Mouse (Mus musculus) liver, embryonic 16.5 days (tissue): Measurements from ENCODE around the gene Kcnip2. TPM values are rescaled to one million over a fixed set of nuclear protein-coding genes. Genes with fewer than 3 reads are reported as not detected.
"Not testable (repeated sequence)": the region's sequence is repeated elsewhere in the genome, so short reads cannot be mapped to it uniquely, and the experiment has no call there.

ENCODE experiments used
- ATAC-seq: fragments of 200-750 bp; cut with Nextera tagmentation; 2 replicates; pipeline ENCODE4 v1.8.0; 2017; ENCODE audit warnings: low read depth, mild to moderate bottlenecking, moderate number of reproducible peaks, moderate library complexity
- H3K27ac ChIP-seq: fragments of 300-500 bp; sonication (generic); 2 replicates; pipeline ENCODE4 v1.5.1; 2014; ENCODE audit warnings: mild to moderate bottlenecking, low read length
- H3K27me3 ChIP-seq: fragments of 300-500 bp; sonication (generic); 2 replicates; pipeline ENCODE4 v1.6.1; 2014; ENCODE audit warnings: low read depth, low read length, mixed read lengths; ENCODE audit not compliant: control insufficient read depth, insufficient read depth
- H3K36me3 ChIP-seq: fragments of 300-500 bp; sonication (generic); 2 replicates; pipeline ENCODE4 v1.6.1; 2014; ENCODE audit warnings: mild to moderate bottlenecking; ENCODE audit not compliant: control insufficient read depth, insufficient read depth
- H3K4me1 ChIP-seq: fragments of 300-500 bp; sonication (generic); 2 replicates; pipeline ENCODE4 v1.6.1; 2014; ENCODE audit warnings: low read depth, low read length, mixed read lengths; ENCODE audit not compliant: control insufficient read depth
- H3K4me2 ChIP-seq: fragments of 300-500 bp; sonication (generic); 2 replicates; pipeline ENCODE4 v1.6.1; 2014; ENCODE audit warnings: low read depth, low read length, mixed read lengths
- H3K4me3 ChIP-seq: fragments of 300-500 bp; sonication (generic); 2 replicates; pipeline ENCODE4 v1.5.1; 2014; ENCODE audit warnings: low read depth, mild to moderate bottlenecking, low read length
- H3K9ac ChIP-seq: fragments of 300-500 bp; sonication (generic); 2 replicates; pipeline ENCODE4 v1.6.1; 2014; ENCODE audit warnings: low read depth, low read length
- H3K9me3 ChIP-seq: fragments of 300-500 bp; sonication (generic); replicated peaks from 2 replicates; pipeline ENCODE4 v1.6.1; 2016; ENCODE audit warnings: low read length; ENCODE audit not compliant: control insufficient read depth
- WGBS: fragments of 180-500 bp; shearing (Covaris S2); extraction: QIAGEN DNeasy Blood & Tissue Kit; methylation state at CpG from one replicate; pipeline ENCODE4 v1.1.7; 2014; ENCODE audit not compliant: insufficient replicate concordance; 5-methylcytosine and 5-hydroxymethylcytosine counted together
- polyA plus RNA-seq: library from polyadenylated mRNA; unstranded; fragments of >200 nt; fragmentation: Nextera tagmentation; extraction: Ambion mirVana; gene quantifications from 2 replicates; pipeline ENCODE4 v1.2.1, GENCODE M21; 2015

The Kcnip2 gene
- polyA plus RNA-seq, 1 experiment from 2014 or later, result 2.2 TPM

DNA sequence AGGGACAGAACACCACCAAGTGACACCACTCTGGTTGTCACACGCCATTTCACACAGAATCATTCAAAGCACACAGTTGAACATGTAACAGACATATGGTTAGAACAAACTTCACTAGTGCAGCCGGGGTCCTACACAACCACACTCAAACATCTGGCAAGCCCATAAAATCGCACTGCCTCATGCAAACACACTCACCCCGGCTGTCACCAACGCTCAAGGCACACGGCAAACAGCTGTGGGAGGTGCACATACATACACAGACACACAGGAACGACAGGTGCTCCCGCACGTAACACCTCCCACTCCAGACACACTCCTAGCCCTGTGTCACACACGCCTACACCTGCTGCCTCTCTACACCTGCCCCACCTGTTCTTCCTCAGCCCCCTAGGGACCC is 691 bp downstream of the Kcnip2 start:
- H3K4me2 ChIP-seq, result no peak overlapping the region; the same call in 1 of the 2 replicates
- 61% methylated on average over 10 of the region's 10 CpGs for WGBS

DNA sequence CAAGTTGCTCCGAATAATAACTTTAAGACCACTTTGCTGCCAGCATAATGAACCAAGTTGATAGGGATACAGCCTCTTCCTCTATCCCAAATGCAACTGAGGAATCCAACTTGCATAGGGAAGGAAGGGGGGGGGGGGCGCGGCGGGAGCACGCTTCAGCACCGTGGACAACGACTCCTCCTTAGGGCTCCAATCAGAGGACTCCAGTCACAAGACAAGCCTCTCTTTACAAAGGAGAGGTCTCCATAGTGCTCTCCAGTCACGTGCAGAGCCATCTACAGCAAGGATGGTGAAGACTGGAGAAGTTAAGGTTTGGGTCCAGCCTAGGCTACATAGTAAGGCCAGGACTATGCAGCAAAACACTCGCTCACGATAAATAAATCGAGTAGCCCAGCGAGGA is 2.1 kb downstream of the Kcnip2 start:
- 14% methylated on average over 12 of the region's 12 CpGs for WGBS
- Histone ChIP-seq H3K27ac (no peak overlapping the region), H3K4me3 (no peak overlapping the region), H3K36me3 (no peaks in the 10 kb centered on the region), H3K9me3 (no peaks in the 10 kb centered on the region), H3K9ac (no peak overlapping the region), H3K4me1 (peaks cover 18% of the 10 kb centered on the region), H3K4me2 (no peak overlapping the region), H3K27me3 (peaks cover 42% of the 10 kb centered on the region)
- no peak for ATAC-seq

More for the DNA sequence above, 691 bp downstream of the Kcnip2 start:
- no peak for ATAC-seq
- no peaks in the 10 kb centered on the region for H3K36me3 ChIP-seq
- no peaks in the 10 kb centered on the region for H3K9me3 ChIP-seq
- peaks cover 18% of the 10 kb centered on the region for H3K4me1 ChIP-seq
- no peak overlapping the region; the same call in 1 of the 2 replicates for H3K4me3 ChIP-seq
- H3K9ac ChIP-seq, result no peak overlapping the region
- H3K27ac ChIP-seq, result no peak overlapping the region
- peaks cover 42% of the 10 kb centered on the region for H3K27me3 ChIP-seq

DNA sequence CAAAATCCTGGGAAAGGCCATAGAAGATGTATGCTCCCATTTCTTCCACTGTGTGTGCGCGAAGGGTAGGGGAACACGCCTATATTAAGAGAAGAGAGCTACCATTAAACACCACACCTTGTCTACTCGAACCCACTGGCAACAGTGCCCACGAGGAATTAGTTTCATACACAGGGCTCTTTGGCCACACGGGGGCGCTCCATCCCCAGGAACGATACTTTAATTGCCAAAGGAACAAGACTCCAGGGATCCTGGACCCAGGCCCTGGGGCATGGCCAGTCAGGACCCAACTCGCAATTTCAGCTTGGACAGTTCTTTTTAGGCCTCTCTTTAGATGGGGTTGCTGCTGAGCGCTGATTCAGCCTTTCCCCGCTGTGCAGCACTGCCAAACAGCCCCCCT is 2.6 kb downstream of the Kcnip2 start:
- 6% methylated on average over 11 of the region's 11 CpGs for WGBS

DNA sequence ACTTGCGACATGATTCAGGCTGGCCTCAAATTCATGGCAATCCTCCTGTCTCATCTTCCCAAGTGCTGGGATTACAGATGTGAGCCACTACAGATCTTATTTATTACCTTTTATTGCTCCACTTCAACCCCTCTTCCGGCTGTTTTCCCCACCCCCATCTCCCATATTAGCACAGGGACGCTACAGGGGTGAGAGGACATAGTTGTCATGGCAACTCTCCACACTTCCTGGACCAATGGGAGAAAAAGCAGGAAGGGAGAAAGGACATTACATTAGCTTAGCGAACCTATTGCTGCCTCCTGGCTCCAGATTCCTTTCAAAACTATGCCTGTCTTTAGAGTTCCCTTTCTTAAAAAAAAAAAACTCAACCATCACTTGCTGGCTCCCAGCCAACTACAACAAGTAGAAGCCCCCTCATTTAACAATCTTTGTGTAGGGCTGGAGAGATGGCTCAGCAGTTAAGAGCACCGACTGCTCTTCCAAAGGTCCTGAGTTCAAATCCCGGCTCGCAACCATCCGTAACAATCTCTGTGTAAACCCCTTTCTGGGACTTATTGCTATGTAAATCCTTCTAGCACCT is 3.1 kb downstream of the Kcnip2 start:
- H3K4me2 ChIP-seq, result peak overlapping the region; percentile 75
- H3K36me3 ChIP-seq, result no peaks in the 10 kb centered on the region
- ATAC-seq, result no peak
- H3K4me1 ChIP-seq, result peaks cover 18% of the 10 kb centered on the region
- no peak overlapping the region for H3K9ac ChIP-seq
- peaks cover 42% of the 10 kb centered on the region for H3K27me3 ChIP-seq
- peak overlapping the region; percentile 42; the same call in 1 of the 2 replicates for H3K4me3 ChIP-seq
- no peak overlapping the region for H3K27ac ChIP-seq
- H3K9me3 ChIP-seq, result no peaks in the 10 kb centered on the region
- WGBS, result 17% methylated on average over 8 of the region's 8 CpGs

More for the DNA sequence above, 2.6 kb downstream of the Kcnip2 start:
- Histone ChIP-seq H3K4me2 (no peak overlapping the region), H3K9ac (no peak overlapping the region), H3K4me3 (no peak overlapping the region), H3K27me3 (peaks cover 42% of the 10 kb centered on the region), H3K9me3 (no peaks in the 10 kb centered on the region), H3K27ac (no peak overlapping the region), H3K4me1 (peaks cover 18% of the 10 kb centered on the region), H3K36me3 (no peaks in the 10 kb centered on the region)
- no peak for ATAC-seq

DNA sequence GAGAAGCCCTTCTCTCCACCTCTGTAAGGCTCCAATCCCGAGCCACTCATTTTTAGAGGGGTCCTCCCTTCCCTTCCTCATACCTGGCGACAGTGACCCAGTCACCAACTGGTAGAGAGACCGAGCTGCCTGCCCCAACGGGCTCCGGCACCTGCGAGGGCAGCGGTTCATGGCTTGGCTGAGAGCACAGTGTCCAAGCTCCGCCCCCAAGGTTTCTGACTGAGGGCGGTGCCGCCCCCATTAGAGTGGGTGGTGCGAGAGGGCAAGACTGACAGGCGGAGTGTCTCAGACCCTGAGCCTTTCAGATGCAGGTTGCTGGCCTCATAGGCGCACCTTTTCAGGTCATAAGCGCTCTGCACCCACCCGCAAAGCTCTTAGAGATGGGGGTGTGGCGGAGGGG is 3.7 kb downstream of the Kcnip2 start:
- Histone ChIP-seq H3K9ac (no peak overlapping the region), H3K36me3 (no peaks in the 10 kb centered on the region), H3K4me1 (peaks cover 18% of the 10 kb centered on the region), H3K4me2 (peak overlapping the region; percentile 75), H3K9me3 (no peaks in the 10 kb centered on the region), H3K27me3 (peaks cover 38% of the 10 kb centered on the region), H3K27ac (no peak overlapping the region), H3K4me3 (peak overlapping the region; percentile 42)
- peak; percentile 77 for ATAC-seq
- WGBS, result 1% methylated on average over 16 of the region's 16 CpGs

DNA sequence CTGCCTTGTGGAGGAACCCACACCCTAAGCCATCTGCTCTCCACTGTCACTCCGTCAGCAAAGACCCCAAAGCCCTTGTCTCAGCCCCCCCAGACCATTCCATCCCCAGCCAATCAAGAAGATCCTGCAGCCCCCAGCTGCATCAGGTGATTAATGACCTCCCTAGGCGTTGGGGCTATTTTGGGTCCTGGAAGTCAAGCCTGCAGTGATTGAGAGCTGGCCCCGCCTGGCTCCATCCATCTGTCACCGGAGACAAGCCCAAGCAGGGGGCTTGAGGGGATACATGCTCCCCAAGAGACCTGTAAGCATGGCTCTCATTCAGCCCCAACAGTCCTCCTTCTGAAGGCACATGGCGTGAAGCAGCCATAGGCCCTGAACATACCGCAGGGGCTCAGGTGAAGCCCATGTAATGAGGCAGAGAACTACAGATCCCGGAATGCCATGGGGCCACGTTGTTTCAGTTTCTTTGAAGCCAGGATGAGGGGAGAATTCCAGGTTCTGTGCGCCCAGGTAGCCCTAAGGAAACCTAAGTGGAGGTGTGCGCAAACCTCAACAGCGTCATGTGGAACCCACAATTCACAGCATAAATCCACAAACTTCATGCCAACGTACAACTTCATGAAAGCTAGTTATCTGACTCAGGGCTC is 4.7 kb downstream of the Kcnip2 start:
- Histone ChIP-seq H3K4me2 (no peak overlapping the region), H3K36me3 (no peaks in the 10 kb centered on the region), H3K9ac (no peak overlapping the region), H3K4me3 (no peak overlapping the region), H3K4me1 (peaks cover 18% of the 10 kb centered on the region), H3K9me3 (no peaks in the 10 kb centered on the region), H3K27me3 (peaks cover 29% of the 10 kb centered on the region), H3K27ac (no peak overlapping the region)
- ATAC-seq, result no peak
- WGBS, result 58% methylated on average over 12 of the region's 12 CpGs

DNA sequence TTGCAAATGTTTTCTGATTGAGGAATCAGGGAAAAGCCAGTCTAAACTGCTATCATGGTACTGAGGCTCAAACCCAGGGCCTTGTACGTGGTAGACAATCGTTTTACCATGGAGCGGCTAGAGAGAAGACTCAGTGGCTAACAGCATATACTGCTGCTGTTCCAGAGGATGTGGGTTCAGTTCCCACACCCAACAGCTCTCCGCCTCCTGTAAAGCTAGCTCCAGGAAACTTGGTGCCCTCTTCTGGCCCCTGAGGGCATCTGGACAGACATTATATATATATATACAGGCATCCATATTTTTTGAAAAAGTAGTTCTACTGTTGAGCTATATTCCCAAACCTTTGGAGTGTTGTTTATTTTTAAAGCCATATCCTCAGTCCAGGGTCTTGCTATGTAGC is 8.1 kb downstream of the Kcnip2 start:
- Histone ChIP-seq H3K9ac (no peak overlapping the region), H3K4me2 (no peak overlapping the region), H3K27ac (no peak overlapping the region), H3K4me1 (peaks cover 32% of the 10 kb centered on the region), H3K9me3 (no peaks in the 10 kb centered on the region), H3K36me3 (no peaks in the 10 kb centered on the region), H3K4me3 (no peak overlapping the region), H3K27me3 (peaks cover 4% of the 10 kb centered on the region)
- WGBS, result 68% methylated on average over 4 of the region's 4 CpGs
- no peak for ATAC-seq

DNA sequence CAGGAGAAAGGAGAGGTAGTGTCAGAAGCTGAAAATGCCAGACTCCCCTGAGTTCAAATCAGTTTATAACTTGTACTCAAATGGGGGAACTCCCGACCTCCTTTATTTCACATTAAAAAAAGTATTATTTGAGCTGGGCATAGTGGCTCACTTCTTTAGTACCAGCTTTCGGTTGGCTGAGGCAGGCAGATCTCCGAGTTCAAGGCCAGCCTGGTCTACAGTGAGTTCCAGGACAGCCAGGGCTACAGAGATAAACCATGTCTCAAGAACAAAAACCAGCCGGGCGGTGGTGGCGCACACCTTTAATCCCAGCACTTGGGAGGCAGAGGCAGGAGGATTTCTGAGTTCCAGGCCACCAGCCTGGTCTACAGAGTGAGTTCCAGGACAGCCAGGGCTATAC is 10.0 kb downstream of the Kcnip2 start:
- H3K36me3 ChIP-seq, H3K27ac ChIP-seq, H3K4me2 ChIP-seq, H3K4me3 ChIP-seq, ATAC-seq, H3K9me3 ChIP-seq, H3K27me3 ChIP-seq, H3K9ac ChIP-seq: not testable (repeated sequence)
- H3K4me1 ChIP-seq, result peaks cover 34% of the 10 kb centered on the region
- 80% methylated on average over 6 of the region's 6 CpGs for WGBS

DNA sequence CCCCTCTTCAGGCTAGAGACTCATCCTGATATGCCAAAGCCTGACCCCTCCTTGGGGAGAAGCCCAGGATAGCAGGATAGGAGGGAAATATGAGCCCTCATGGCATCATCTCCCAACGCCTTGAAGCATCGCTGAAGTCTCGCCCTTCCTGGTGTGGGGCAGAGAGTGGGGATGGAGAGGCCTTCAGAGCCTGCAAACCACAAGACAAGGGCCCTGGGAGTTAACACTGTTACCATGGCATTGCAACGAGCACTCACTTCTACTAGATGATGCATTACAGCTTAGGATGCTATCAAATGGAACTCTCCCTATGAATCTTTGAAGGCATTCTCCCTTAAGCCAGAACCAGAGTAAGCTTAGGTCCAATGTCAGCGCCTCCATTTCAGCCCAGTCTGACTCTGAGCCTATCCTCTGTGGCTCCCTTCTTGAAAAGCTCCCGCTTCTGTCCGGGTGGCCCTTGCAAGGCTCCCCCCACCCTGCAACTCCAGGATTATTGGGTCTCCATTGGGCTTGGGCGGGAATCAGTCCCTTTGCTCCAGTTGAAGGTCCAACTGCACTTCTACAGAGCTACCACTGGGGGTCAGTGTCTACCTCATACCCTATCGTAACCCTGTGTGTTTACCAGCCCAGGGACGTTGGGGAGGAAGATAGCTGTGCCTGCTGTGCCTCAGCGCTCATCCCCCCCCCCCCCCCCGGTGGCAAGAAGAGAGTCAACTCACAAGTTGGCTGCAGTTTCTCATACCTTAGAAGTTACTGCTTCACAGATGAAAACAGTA is 11.1 kb downstream of the Kcnip2 start:
- H3K4me3 ChIP-seq, result no peak overlapping the region
- H3K4me2 ChIP-seq, result 0 out of 2 replicates have a peak overlapping the region, but pooled peaks have one; percentile 16
- ATAC-seq, result peak; percentile 55
- no peaks in the 10 kb centered on the region for H3K27me3 ChIP-seq
- 19% methylated on average over 12 of the region's 12 CpGs for WGBS
- H3K36me3 ChIP-seq, result no peaks in the 10 kb centered on the region
- no peak overlapping the region for H3K27ac ChIP-seq
- no peaks in the 10 kb centered on the region for H3K9me3 ChIP-seq
- H3K9ac ChIP-seq, result no peak overlapping the region
- H3K4me1 ChIP-seq, result peaks cover 34% of the 10 kb centered on the region
